Mouse (Mus musculus): ENCODE data around the gene D630003M21Rik. TPM values are rescaled to one million over a fixed set of nuclear protein-coding genes. Genes with fewer than 3 reads are reported as not detected.

Gene D630003M21Rik
- polyA plus RNA-seq, 1 experiment = 0.25 TPM

DNA sequence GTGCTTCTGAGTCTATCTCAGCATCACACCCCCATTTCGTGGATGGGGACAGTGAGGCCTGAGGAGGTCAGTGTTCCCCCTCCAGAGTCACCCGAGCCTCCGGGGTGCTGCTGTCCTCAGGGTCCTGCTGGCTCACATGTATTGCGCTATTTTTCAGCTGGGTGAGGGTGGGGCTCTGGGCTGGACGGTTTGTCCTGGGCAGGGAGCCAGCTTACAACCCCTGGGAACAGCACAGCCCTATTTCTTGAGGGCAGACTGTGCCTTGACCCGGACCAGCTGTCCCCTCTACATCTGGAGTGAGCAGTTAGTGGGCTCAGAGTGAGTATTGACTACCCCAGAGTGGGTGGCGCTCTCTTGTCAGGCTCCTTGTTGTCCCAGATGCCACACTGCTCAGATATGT, 37.9 kb downstream of the D630003M21Rik start:
- Histone ChIP-seq H3ac (ENCODE audit: control insufficient read depth, insufficient read length) (no peak overlapping the region), H3K36me3 (ENCODE audit: control insufficient read depth, insufficient read depth) (no peaks in the 10 kb centered on the region)
- TF ChIP-seq REST (IDR thresholded peaks at IDR 0.05; ENCODE audit: insufficient read depth, insufficient read length) (no peak), MYOD1 (IDR thresholded peaks at IDR 0.05; ENCODE audit: control insufficient read depth in 1 of 3, insufficient read length in 2 of 3, low read depth in 2 of 3) (peak in 1 of 3 experiments; percentile 27)

DNA sequence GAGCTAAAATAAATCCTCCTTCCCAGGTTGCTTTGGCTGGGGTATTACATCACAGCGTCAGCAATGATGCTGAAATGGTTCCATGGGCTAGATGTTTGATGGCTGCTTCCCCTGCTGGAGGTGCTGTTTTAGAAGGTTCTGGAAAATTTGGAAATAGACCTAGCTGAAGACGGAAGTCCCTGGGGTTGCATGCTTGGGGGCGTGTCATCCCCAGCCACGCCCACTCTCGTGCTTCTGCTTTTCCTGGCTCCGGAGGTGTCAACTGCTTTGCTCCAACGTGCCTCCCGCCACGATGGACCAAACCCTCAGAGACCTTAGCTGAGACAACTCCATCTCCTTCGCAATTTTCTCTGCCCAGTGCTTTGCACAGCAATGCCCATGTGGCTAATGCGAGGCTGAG, 39.6 kb downstream of the D630003M21Rik start:
- Histone ChIP-seq H3K4me3 (no peak overlapping the region), H3ac (ENCODE audit: control insufficient read depth, insufficient read length) (no peak overlapping the region), H3K36me3 (ENCODE audit: control insufficient read depth, insufficient read depth) (no peaks in the 10 kb centered on the region), H3K27me3 (ENCODE audit: control insufficient read depth, insufficient read depth, insufficient read length) (no peaks in the 10 kb centered on the region), H3K79me2 (ENCODE audit: control insufficient read depth, insufficient read depth) (no peaks in the 10 kb centered on the region), H3K4me2 (ENCODE audit: low read depth) (peak overlapping the region; percentile 38)
- TF ChIP-seq TCF3 (IDR thresholded peaks at IDR 0.05; ENCODE audit: insufficient read length, low read depth) (no peak), CEBPB (IDR thresholded peaks at IDR 0.05; ENCODE audit: insufficient read depth, poor library complexity, severe bottlenecking) (no peak), MYOG (IDR thresholded peaks at IDR 0.05; ENCODE audit: control insufficient read depth in 1 of 3, insufficient read depth in 1 of 3, insufficient read length in 2 of 3, low read depth in 2 of 3) (no peak), USF1 (IDR thresholded peaks at IDR 0.05; ENCODE audit: low read depth) (no peak), POLR2A (IDR thresholded peaks at IDR 0.05; ENCODE audit: insufficient read length, low read depth) (no peak), POLR2AphosphoS2 (IDR thresholded peaks at IDR 0.05; ENCODE audit: insufficient read length, low read depth) (no peak), SRF (IDR thresholded peaks at IDR 0.05; ENCODE audit: control insufficient read depth, insufficient read length, low read depth) (no peak), REST (IDR thresholded peaks at IDR 0.05; ENCODE audit: insufficient read depth, insufficient read length) (no peak), E2F4 (IDR thresholded peaks at IDR 0.05; ENCODE audit: insufficient read depth) (no peak)

More for the DNA sequence above, 37.9 kb downstream of the D630003M21Rik start:
- no peaks in the 10 kb centered on the region for H3K79me2 ChIP-seq (ENCODE audit: control insufficient read depth, insufficient read depth)
- no peak overlapping the region for H3K4me2 ChIP-seq (ENCODE audit: low read depth)
- H3K27me3 ChIP-seq (ENCODE audit: control insufficient read depth, insufficient read depth, insufficient read length) = no peaks in the 10 kb centered on the region
- H3K4me3 ChIP-seq = no peak overlapping the region

DNA sequence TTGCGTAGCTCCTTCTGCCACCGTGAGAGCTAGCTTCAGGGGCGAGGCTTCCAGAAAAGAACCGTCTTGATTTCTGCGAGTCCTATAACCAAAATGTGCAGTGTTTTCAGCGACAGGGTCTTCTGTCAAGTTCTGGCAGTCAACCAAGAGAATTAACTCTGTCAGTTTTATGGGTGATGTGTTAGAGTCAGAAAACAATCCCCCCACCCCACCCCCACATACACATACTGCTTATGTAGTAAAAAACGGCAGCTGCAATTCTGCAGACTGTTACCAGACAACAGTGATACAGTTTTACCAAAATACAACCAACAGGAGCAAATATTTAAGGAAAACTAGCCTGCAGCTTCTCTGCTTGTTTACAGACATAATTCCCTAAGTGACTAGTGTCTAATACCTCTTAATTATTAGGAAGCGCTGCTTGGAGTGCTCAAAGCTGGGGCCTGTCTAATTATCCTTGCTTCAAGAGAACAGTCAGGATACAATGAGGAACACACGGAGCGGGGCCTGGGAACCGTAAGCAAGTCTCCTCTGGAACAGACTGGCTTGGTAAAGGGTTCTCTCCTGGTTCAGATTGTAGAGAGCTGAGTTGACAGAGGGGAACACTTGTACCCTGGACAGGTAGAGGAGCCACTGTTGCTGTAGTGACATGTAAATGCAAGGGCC, 42.7 kb downstream of the D630003M21Rik start:
- no peak overlapping the region for H3K4me3 ChIP-seq
- H3K4me2 ChIP-seq (ENCODE audit: low read depth) = no peak overlapping the region
- TF ChIP-seq TCF12 (IDR thresholded peaks at IDR 0.05; ENCODE audit: insufficient read depth, poor library complexity, severe bottlenecking) = no peak
- TF ChIP-seq USF1 (IDR thresholded peaks at IDR 0.05; ENCODE audit: low read depth) = no peak
- no peak for TF ChIP-seq SRF (IDR thresholded peaks at IDR 0.05; ENCODE audit: control insufficient read depth, insufficient read length, low read depth)
- TF ChIP-seq CEBPB (IDR thresholded peaks at IDR 0.05; ENCODE audit: insufficient read depth, poor library complexity, severe bottlenecking) = no peak
- no peak for TF ChIP-seq TCF3 (IDR thresholded peaks at IDR 0.05; ENCODE audit: insufficient read length, low read depth)
- TF ChIP-seq MYOG (IDR thresholded peaks at IDR 0.05; ENCODE audit: control insufficient read depth in 1 of 3, insufficient read depth in 1 of 3, insufficient read length in 2 of 3, low read depth in 2 of 3) = no peak
- no peak for TF ChIP-seq POLR2AphosphoS2 (IDR thresholded peaks at IDR 0.05; ENCODE audit: insufficient read length, low read depth)
- no peak for TF ChIP-seq MAX (IDR thresholded peaks at IDR 0.05; ENCODE audit: low read depth)
- no peak for TF ChIP-seq REST (IDR thresholded peaks at IDR 0.05; ENCODE audit: insufficient read depth, insufficient read length)
- no peak for TF ChIP-seq MYOD1 (IDR thresholded peaks at IDR 0.05; ENCODE audit: control insufficient read depth in 1 of 3, insufficient read length in 2 of 3, low read depth in 2 of 3)
- TF ChIP-seq POLR2A (IDR thresholded peaks at IDR 0.05; ENCODE audit: insufficient read length, low read depth) = no peak
- TF ChIP-seq E2F4 (IDR thresholded peaks at IDR 0.05; ENCODE audit: insufficient read depth) = no peak
- H3ac ChIP-seq (ENCODE audit: control insufficient read depth, insufficient read length) = no peak overlapping the region
- no peaks in the 10 kb centered on the region for H3K27me3 ChIP-seq (ENCODE audit: control insufficient read depth, insufficient read depth, insufficient read length)
- H3K36me3 ChIP-seq (ENCODE audit: control insufficient read depth, insufficient read depth) = no peaks in the 10 kb centered on the region
- no peaks in the 10 kb centered on the region for H3K79me2 ChIP-seq (ENCODE audit: control insufficient read depth, insufficient read depth)

DNA sequence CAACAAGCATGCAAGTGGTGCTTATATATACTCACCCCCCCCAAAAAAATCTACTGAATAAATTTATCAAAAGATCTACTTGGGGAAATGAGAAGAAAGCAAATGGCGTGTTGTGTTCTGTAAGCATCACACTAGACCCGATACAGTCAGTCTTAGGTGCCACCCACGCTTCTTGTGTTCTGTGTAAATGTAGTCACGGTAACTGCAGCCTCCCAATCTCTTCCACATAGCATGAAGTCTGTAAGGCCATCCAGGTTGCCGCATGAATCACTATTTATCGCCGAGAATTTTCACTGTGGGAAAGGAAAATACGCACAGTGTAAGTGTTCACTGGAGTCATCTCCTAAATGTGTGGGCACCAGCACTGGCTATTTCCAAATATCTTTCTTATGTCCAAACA, 45.8 kb downstream of the D630003M21Rik start:
- H3K36me3 ChIP-seq (ENCODE audit: control insufficient read depth, insufficient read depth) = no peaks in the 10 kb centered on the region
- H3K27me3 ChIP-seq (ENCODE audit: control insufficient read depth, insufficient read depth, insufficient read length) = no peaks in the 10 kb centered on the region
- no peak overlapping the region for H3K4me3 ChIP-seq
- no peaks in the 10 kb centered on the region for H3K79me2 ChIP-seq (ENCODE audit: control insufficient read depth, insufficient read depth)
- no peak overlapping the region for H3K4me2 ChIP-seq (ENCODE audit: low read depth)
- TF ChIP-seq MAX (IDR thresholded peaks at IDR 0.05; ENCODE audit: low read depth) = no peak
- TF ChIP-seq TCF3 (IDR thresholded peaks at IDR 0.05; ENCODE audit: insufficient read length, low read depth) = no peak
- TF ChIP-seq MYOD1 (IDR thresholded peaks at IDR 0.05; ENCODE audit: control insufficient read depth in 1 of 3, insufficient read length in 2 of 3, low read depth in 2 of 3) = no peak
- TF ChIP-seq CEBPB (IDR thresholded peaks at IDR 0.05; ENCODE audit: insufficient read depth, poor library complexity, severe bottlenecking) = no peak
- no peak for TF ChIP-seq E2F4 (IDR thresholded peaks at IDR 0.05; ENCODE audit: insufficient read depth)
- no peak for TF ChIP-seq MYOG (IDR thresholded peaks at IDR 0.05; ENCODE audit: control insufficient read depth in 1 of 3, insufficient read depth in 1 of 3, insufficient read length in 2 of 3, low read depth in 2 of 3)
- TF ChIP-seq SRF (IDR thresholded peaks at IDR 0.05; ENCODE audit: control insufficient read depth, insufficient read length, low read depth) = no peak
- TF ChIP-seq USF1 (IDR thresholded peaks at IDR 0.05; ENCODE audit: low read depth) = no peak
- TF ChIP-seq POLR2AphosphoS2 (IDR thresholded peaks at IDR 0.05; ENCODE audit: insufficient read length, low read depth) = no peak
- TF ChIP-seq TCF12 (IDR thresholded peaks at IDR 0.05; ENCODE audit: insufficient read depth, poor library complexity, severe bottlenecking) = no peak
- TF ChIP-seq POLR2A (IDR thresholded peaks at IDR 0.05; ENCODE audit: insufficient read length, low read depth) = no peak
- TF ChIP-seq REST (IDR thresholded peaks at IDR 0.05; ENCODE audit: insufficient read depth, insufficient read length) = no peak
- no peak overlapping the region for H3ac ChIP-seq (ENCODE audit: control insufficient read depth, insufficient read length)

DNA sequence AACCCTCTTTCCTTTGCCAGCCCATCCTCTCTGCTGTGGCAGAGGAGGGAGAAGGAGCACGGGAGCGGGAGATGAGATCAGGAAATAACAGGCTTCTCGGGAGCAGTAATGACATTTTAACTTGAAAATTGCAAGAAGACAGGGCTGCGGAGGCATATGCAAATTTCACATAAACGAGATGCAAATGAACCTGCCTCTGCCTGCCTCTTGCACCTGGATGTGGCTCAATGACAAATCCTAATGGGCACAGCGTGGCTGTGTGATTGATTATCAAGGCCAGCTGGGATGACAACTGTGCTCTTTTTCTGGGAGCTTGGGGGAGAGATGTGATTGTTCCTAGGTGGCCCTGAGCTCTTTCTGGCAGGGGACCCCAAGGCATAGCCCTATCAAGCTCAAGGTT, 47.1 kb downstream of the D630003M21Rik start:
- Histone ChIP-seq H3K36me3 (ENCODE audit: control insufficient read depth, insufficient read depth) (no peaks in the 10 kb centered on the region), H3ac (ENCODE audit: control insufficient read depth, insufficient read length) (no peak overlapping the region), H3K4me3 (no peak overlapping the region), H3K27me3 (ENCODE audit: control insufficient read depth, insufficient read depth, insufficient read length) (no peaks in the 10 kb centered on the region), H3K79me2 (ENCODE audit: control insufficient read depth, insufficient read depth) (no peaks in the 10 kb centered on the region), H3K4me2 (ENCODE audit: low read depth) (no peak overlapping the region)
- TF ChIP-seq MYOG (IDR thresholded peaks at IDR 0.05; ENCODE audit: control insufficient read depth in 1 of 3, insufficient read depth in 1 of 3, insufficient read length in 2 of 3, low read depth in 2 of 3) (no peak), SRF (IDR thresholded peaks at IDR 0.05; ENCODE audit: control insufficient read depth, insufficient read length, low read depth) (no peak), TCF3 (IDR thresholded peaks at IDR 0.05; ENCODE audit: insufficient read length, low read depth) (no peak), MAX (IDR thresholded peaks at IDR 0.05; ENCODE audit: low read depth) (no peak), TCF12 (IDR thresholded peaks at IDR 0.05; ENCODE audit: insufficient read depth, poor library complexity, severe bottlenecking) (no peak), E2F4 (IDR thresholded peaks at IDR 0.05; ENCODE audit: insufficient read depth) (no peak), MYOD1 (IDR thresholded peaks at IDR 0.05; ENCODE audit: control insufficient read depth in 1 of 3, insufficient read length in 2 of 3, low read depth in 2 of 3) (no peak), CEBPB (IDR thresholded peaks at IDR 0.05; ENCODE audit: insufficient read depth, poor library complexity, severe bottlenecking) (no peak), REST (IDR thresholded peaks at IDR 0.05; ENCODE audit: insufficient read depth, insufficient read length) (no peak), POLR2AphosphoS2 (IDR thresholded peaks at IDR 0.05; ENCODE audit: insufficient read length, low read depth) (no peak), USF1 (IDR thresholded peaks at IDR 0.05; ENCODE audit: low read depth) (no peak)

Measured in myocyte (in vitro differentiated cells).